Mouse (Mus musculus) heart, postnatal 14 days (tissue): ENCODE data around the gene Bpifb1. TPM values are rescaled to one million over a fixed set of nuclear protein-coding genes. Genes with fewer than 3 reads are reported as not detected.
"Not testable (repeated sequence)": the region's sequence is repeated elsewhere in the genome, so short reads cannot be mapped to it uniquely, and the experiment has no call there.

Experiments
- DNase-seq, 2 experiments: peaks; one replicate each; pipeline ENCODE4 v3.0.0; 2021 to 2022
- intact Hi-C: fragments of 180-260 bp; cut with DNase I; formaldehyde crosslinking; loops from one replicate; pipeline ENCODE4 v1.15.1; 2025
- long read RNA-seq, 2 experiments: library from polyadenylated mRNA; stranded (forward); transcript quantifications; one replicate each; pipeline ENCODE4 v2.0.0; 2021
- total RNA-seq, 2 experiments: library from RNA; stranded (reverse); gene quantifications; 2 replicates each; pipeline ENCODE4 v1.2.3; 2021

Bpifb1 gene
- total RNA-seq: 1 to 10 TPM in 1 of 2 experiments, not detected in 1; 2.2 TPM
- long read RNA-seq, experiment 1: 0 reads
- long read RNA-seq, experiment 2, partial matches to known transcripts: 0 of 1 reads
- long read RNA-seq, experiment 2, other reads (novel, unspliced or antisense): 0 of 1 reads

DNA sequence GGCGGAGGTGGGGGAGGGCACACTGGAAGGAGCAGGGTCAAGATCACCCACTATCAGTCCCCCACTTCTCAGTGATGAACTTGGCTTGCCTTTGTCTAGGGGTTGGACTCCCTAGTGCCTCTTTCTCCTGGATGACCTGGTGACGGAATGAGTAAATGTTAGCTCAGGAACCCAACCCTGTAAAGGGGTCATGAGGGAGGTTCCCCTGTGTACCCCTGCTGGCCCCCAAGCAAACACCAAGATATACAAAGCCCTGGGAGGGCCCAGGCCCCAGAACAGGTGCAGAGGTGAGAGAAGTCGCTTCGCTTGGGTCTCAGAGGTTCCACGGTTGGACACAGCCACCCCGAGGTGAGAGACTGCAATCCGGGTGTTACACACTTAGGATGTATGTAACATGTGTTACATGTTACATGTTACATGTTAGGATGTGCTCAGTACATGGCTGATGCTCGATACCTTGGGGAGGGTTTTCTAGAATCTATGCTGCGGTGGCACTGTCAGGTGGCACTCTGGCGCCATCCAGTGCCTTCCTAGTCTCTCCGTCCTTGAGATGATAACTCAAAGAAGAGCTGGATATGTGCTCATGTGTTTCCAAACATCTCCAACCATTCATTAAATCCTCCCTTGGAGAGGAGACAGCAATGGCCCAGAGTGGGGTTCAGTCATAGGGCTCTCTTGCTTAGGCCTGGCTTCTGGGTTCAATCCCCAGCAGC, at the start of gene Bpifb1:
Gene Bpifb1 (plus strand): TSS at position 273 of the 713 bp plus-strand sequence.
- intact Hi-C loops: no loop called here
- no peak for DNase-seq

DNA sequence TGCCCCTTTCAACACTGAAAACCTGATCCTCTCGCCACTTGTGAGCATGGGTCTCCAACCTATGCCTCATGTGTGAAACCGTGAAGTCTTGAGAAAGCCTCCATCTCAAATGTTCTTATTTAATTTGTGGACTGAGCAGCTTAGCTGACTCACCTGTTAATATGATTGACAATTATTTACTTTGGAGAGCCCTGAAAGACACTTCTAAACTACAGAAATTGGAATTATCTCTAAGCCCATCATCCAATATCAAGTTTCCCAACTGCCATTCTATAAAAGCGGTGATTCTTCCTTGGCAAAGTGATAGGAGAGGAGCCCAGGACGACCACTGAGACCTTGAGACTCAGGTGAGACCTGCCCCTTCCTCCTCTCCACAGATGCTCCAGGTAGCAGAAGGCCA, 48.0 kb upstream of the Bpifb1 start, which contains the start of gene Bpifa1:
Gene Bpifa1 (plus strand): TSS at position 301 of the 400 bp plus-strand sequence.
- no peak for DNase-seq
- intact Hi-C loops: no loop called here

DNA sequence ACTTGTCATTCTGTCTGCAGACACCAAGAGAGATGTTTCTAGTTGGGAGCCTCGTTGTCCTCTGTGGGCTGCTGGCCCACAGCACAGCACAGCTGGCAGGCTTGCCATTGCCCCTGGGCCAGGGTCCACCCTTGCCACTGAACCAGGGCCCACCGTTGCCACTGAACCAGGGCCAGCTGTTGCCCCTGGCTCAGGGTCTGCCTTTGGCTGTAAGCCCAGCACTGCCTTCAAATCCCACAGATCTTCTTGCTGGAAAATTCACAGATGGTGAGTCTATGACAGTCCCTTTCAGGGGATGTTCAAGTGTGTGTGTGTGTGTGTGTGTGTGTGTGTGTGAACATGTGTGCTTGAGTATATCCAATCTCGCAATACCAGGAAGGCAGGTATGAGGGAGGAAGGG, 46.9 kb upstream of the Bpifb1 start:
- intact Hi-C loops: loop anchor here (1.0 kb wide), 1 partner anchor 22 kb away; no protein-coding TSS in a partner anchor
- DNase-seq: no peak

DNA sequence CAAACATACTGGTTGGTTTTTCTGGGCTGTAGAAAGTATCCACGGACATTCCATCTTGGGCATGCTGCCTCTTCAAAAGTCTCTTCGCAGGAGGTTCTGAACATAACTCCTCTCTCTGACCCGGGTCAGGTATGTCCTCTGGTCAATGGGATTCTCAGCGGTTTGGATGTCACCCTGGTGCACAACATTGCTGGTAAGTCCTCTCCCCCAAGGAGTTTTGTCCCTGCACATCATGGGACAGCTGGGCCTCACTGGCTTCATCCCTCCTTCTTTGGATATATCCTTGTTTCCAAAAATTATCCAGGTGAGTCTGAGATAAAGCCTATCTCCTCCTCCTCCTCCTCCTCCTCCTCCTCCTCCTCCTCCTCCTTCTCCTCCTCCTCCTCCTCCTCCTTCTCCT, 43.1 kb upstream of the Bpifb1 start:
- intact Hi-C loops: no loop called here
- no peak for DNase-seq

DNA sequence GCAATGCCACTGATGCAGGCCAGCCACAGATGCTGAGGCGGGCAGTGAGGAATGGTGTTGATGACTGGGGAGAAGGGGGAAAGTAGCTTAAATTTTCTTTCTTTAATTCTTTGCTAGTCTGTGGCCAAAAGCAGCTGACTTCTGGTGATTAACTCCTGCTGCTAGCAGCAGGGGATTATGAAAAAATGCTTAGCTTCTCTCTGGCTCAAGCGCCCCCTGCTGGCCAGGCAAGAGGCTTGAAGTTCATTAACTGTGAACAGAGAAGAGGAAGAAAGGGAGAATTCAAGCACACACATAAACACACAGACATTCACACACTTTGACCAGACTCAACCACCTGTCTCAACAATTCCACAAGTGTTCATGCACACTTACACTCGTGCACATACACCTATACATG, 32.2 kb upstream of the Bpifb1 start:
- DNase-seq: peak; percentile 35 to 45
- intact Hi-C loops: loop anchor here (5.0 to 10.0 kb wide), 2 partner anchors 111 to 154 kb away; partner anchors contain the start of gene Bpifa2

DNA sequence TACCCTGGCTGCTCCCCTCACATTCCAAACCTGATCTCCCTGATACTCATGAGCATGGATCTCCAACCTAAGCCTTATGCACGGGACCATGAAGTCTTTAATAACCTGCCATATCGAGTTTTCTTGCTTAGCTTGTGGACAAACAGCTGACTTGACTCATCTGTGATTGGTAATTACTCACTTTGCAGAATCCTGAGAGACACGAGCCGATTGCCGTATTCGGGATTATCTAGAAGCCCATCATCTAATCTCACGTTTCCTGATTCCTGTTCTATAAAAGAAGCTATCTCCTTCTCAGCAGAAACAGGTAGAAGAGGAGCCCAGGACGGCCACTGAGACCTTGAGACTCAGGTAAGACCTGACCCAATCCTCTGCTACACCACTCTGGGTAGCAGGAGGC, 28.3 kb upstream of the Bpifb1 start, which contains the start of gene Bpifa5:
Gene Bpifa5 (plus strand): TSS at position 301 of the 400 bp plus-strand sequence.
- DNase-seq: no peak
- intact Hi-C loops: no loop called here

DNA sequence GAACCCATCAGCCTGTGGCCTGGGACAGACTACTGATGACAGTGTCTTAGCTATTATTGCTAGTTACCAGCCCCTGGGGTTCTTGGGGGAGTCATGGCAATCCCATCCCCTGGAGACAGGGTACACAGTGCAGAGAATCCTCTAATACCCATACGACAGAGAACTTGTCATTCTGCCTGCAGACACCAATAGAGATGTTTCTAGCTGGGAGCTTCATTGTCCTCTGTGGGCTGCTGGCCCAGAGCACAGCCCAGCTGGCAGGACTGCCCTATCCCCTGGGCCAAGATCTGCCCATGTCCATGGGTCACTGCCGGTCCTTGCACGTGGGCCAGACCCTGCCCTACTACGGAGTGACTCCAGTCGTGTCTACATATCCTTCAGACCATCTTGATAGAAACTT, 27.3 kb upstream of the Bpifb1 start:
- DNase-seq: no peak
- intact Hi-C loops: no loop called here

DNA sequence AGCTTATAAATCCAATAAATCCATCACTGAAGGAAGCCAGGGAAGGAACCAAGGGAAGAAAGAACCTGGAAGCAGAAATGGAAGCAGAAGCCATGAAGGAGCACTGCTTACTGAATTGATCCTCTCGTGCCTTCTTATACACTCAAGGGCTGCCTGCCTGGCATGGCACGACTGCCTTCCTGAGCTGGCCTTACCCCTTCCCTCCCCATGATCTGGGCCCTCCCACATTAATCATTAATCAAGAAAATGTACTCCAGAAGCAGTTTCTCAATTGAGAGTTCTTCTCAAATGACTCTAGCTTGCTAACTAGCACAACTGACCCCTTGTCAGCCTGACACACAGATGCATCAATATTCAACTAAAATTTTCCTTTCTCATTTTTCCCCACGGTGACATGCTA, 21.4 kb upstream of the Bpifb1 start:
- intact Hi-C loops: no loop called here
- DNase-seq: no peak

DNA sequence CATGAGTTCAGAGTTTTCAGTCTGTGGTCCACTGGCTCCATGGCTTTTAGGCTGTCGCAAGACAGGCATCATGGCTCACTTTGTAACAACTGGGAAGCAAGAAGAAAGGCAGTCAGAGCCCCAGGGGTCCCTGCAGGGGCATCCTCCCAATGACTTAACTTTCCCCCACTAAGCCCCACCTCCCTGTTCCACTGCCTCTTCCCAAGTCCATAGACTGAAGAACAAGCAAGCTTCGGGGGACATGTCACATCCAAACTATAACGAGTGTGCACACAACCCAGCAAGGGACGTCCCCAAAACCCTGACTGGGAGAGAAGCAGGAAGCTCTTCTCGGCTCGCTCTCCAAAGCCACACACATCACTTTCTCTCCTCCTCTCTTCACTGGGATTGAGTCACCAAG, 19.0 kb upstream of the Bpifb1 start:
- intact Hi-C loops: loop anchor here (5.0 kb wide), 2 partner anchors 36 to 121 kb away; no protein-coding TSS in a partner anchor
- no peak for DNase-seq

DNA sequence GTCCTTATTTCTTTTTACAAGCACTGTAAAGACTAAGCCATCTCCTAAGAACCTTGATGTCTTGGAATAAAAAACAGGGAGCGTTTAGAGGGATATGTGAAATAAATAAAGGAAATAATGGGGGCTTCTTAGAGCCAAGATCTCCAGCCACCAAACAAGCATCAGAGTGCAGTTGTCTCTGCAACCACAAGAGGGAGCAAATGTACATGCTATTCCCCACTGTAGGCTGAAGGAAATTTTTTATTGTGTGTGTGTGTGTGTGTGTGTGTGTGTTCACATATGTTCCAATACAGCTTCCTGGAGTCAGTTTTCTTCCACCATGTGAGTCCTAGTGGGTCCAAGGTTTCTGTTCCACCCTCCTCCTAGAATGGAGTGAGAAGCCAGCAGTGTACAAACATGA, 17.3 kb upstream of the Bpifb1 start:
- peak in 1 of 2 experiments; percentile 47 for DNase-seq
- intact Hi-C loops: loop anchor here (5.0 kb wide), 2 partner anchors 34 to 119 kb away; no protein-coding TSS in a partner anchor

DNA sequence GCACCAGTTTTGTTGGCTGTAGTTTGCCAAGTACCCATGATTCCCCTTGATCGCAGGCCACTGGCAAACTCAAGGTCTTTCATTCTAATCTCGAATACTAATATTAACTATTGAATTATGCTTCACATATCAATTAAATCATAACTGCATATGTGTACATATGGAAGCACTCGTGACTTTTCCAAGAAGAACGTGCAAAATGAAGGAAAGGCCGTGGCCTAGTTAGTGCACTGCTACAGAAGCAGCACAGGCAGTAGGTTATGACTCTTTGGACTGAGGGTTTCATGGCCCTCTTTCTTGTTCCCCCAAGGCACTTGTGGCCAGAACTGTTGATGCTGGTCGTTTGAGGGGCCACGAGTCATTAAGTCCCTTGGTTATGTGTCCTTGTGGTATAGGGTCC, 8.7 kb upstream of the Bpifb1 start:
- DNase-seq, intact Hi-C loops: not testable (repeated sequence)

DNA sequence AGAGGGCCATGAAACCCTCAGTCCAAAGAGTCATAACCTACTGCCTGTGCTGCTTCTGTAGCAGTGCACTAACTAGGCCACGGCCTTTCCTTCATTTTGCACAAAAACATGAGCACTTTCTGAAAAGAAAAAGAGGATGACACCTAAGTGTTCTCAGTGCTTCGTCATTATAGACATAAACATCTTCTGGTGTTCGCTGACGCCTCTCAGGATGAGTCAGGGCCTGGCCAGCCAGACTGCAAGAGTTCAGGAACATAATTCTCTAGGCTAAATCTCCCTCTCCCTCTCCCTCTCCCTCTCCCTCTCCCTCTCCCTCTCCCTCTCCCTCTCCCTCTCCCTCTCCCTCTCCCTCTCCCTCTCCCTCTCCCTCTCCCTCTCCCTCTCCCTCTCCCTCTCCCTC, 7.6 kb upstream of the Bpifb1 start:
- intact Hi-C loops, DNase-seq: not testable (repeated sequence)

DNA sequence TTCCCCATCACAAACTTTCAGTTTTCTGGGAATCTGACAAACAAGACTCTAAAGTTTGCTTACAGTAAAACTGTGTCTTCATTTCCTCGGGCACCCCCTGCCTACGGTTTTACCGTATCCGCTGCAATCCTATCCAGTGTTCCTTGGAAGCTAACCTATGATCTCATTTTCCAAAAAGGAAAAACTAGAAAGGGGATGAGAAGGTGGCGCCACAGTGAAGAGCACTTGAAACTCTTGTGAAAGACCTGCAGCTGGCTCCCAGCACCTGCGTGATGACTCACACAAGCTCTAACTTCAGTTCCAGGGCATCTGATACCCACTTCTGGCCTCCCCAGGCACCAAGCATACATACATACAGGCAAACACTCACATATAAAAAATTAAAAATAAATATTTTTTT, 5.3 kb upstream of the Bpifb1 start:
- DNase-seq: no peak
- intact Hi-C loops: no loop called here

DNA sequence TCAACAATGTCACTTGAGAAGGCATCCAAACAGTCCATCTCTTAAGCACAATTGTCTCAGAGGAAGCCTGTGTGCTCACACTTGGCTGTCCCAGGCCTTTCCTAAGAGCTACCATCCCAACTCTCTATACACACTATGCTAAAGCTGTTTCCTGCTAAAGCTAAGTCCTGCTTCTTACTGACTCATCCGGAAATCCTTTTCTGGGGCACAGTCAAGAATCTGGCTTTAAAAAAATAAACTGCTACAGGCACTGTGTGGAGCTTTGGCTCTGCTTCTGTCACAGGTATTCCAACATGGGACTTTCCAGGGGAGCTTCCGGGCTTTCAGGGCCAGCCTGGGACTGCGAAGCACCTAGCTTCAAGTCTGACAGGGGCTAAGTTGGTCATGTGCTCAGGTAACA, 4.9 kb upstream of the Bpifb1 start:
- no peak for DNase-seq
- intact Hi-C loops: no loop called here

DNA sequence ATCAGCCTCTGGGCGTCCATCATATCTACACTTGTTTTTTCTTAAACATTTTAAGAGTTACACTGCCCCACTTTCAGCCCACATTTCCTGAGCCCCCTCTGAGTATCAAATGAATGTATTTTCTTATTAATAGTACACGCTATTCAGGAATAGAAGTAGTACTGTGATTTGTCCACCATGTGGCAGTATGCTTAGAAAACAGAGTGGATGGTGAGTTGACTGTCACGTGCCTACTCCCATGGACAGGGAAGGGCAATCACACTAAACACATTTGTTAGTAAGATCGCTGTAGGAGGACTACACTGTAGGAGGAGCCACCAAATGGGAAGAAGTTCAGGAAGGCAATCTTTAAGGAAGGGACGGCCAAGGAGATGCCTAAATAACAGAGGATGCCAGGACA, 3.1 kb upstream of the Bpifb1 start:
- DNase-seq: no peak
- intact Hi-C loops: no loop called here

DNA sequence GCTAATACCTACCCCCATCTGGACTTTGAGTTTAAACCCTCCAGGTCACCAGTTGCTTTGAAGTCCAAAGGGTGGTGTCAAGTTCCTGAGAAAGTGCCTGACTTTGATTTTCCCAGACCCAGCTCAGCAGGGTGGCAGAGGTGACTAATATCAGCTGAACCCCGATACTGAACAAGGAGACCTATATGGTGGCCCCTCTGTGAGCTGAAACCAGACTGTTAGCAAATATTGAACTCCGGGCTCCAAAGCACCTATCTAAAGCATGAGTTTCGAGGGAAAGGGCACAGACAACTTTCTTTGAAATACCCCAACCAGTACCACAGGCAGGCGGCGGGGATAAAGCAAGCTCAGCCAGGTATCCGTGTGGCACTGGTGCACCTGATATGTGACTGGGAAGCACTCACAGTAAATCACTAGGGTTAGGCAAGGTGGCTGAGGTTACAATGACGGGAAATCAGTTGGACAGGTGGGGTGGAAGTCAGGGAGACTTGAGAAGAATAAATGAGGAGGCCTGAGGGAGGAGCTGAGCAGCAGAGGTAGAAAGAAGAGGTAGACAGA, 662 bp upstream of the Bpifb1 start:
- DNase-seq: no peak
- intact Hi-C loops: no loop called here

DNA sequence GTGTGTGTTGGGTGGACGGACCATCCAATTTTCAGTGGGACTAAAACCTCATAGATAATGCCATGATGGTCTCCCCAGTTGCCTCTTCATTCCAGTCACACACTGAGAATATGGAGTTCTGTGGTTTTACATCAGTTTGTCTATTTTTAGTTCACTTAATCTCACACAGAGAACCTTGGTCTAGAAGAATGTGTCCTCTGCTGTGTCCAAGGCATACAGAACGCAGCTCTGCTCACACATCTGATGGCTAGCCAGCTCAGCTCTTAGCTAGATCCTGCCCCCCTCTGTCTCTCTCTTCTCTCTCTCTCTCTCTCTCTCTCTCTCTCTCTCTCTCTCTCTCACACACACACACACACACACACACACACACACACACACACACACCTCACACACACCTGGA, 1.5 kb downstream of the Bpifb1 start:
- intact Hi-C loops: no loop called here
- DNase-seq: peak in 1 of 2 experiments; percentile 17

DNA sequence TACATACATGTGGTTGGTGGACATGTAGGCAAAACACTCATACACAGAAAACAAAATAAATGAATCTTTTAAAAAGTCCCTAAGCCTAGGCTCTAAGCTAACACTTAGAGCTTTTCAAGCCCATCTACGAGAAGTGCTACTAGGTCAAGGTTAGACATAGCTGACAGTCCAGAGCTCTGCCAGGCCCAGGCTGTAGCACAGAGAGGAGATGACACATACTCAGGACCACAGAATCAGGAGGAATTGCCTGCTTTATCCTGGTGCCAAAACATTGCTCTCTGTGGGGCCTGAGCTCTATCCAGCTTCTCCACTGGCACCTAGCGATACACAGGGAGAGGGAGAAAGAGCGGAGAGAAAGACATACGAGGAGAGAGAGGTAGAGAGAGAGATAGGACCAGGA, 2.5 kb downstream of the Bpifb1 start:
- DNase-seq: no peak
- intact Hi-C loops: no loop called here

DNA sequence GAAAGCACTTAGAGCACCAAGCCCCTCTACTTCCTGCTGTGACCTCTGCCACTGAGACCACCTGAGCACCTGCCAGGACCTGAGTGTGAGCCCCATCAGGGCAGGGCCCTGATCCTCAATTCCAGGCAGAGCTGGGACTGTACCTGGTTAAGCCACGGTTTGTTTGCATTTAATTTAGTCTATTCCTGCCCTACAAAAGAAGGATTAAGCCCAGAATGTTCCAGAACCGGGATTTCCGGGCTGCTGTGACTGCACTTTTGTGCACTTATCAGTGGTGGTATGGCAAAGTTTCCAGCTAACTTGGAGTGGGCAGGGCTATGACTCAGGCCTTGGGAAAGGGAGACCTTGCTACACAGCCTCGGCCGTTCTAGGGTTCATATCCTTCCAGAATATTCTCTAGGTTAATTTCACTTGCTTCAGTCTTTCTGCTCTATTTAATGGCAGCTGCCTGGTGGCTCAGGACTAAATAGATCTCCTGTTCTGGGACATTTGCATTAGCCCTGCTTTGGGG, 3.4 kb downstream of the Bpifb1 start:
- DNase-seq: no peak
- intact Hi-C loops: no loop called here

DNA sequence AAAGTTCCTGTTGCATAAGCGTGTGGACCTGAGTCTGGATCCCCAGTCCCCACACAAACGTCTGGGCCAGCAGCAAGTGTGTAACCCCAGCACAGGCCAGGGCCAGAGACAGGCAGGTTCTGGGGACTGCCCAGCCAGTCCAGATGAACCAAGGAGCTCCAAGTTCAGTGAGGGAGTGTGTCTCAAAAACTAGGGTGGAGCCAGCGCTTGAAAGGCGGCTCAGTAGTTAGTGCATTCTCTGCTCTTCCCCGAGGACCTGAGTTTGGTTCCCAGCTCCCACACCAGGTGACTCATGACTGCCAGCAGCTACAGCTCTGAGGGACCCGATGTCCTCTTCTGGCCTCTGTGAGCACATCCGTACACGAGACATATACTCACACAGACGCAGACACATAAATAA, 6.4 kb downstream of the Bpifb1 start:
- intact Hi-C loops: no loop called here
- DNase-seq: no peak

DNA sequence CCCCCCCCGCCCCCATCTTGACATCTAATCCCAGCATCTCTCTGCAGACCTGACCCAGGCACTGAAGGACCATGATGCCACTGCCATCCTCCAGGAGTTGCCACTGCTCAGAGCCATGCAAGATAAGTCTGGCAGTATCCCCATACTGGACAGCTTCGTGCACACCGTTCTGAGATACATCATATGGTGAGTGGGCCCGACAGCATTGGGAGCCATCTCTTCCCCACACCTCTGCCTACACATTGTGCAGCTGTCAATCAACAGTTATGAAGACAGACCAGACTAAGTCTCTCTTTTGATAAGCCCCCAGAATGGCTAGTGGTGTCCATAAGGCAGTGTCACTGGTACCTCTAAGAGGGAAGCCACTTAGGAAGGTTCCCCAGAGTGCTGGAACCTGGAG, 14.0 kb downstream of the Bpifb1 start:
- no peak for DNase-seq
- intact Hi-C loops: loop anchor here (5.0 kb wide), 1 partner anchor 32 kb away; no protein-coding TSS in a partner anchor
